Mouse (Mus musculus) brain, embryonic 14.5 days (tissue): ENCODE data around the gene Fiz1. TPM values are rescaled to one million over a fixed set of nuclear protein-coding genes. Genes with fewer than 3 reads are reported as not detected.

Experiments
- DNase-seq: peaks from one replicate; pipeline ENCODE4 v3.0.0-alpha.2; 2011; ENCODE audit warnings: low read depth
- CTCF ChIP-seq: fragments of 200-500 bp; IDR thresholded peaks from 2 replicates; pipeline ENCODE4 v1.5.1; 2012; ENCODE audit warnings: inconsistent platforms, mild to moderate bottlenecking, moderate library complexity, borderline replicate concordance; ENCODE audit not compliant: insufficient read depth, insufficient read length; ENCODE audit errors: extremely low read depth
- POLR2A ChIP-seq: fragments of 200-500 bp; IDR thresholded peaks from 2 replicates; pipeline ENCODE4 v1.6.1; 2012; ENCODE audit warnings: mild to moderate bottlenecking, inconsistent platforms, borderline replicate concordance; ENCODE audit not compliant: poor library complexity, insufficient read depth, insufficient read length, severe bottlenecking; ENCODE audit errors: extremely low read depth
- polyA plus RNA-seq: library from polyadenylated mRNA; depleted of rRNA; stranded (reverse); fragments of >200 nt; gene quantifications from 2 replicates; pipeline ENCODE4 v1.2.3, GENCODE M21; 2012; rRNA removed

The Fiz1 gene
- polyA plus RNA-seq: 49.9 and 54.5 TPM in 2 replicates

- DNase-seq: peak; percentile 99
- TF ChIP-seq CTCF: no peak
- TF ChIP-seq POLR2A: peak; percentile 20; the same call in 1 of the 2 replicates
These were observed at the start of gene Fiz1, which contains the start of gene Zfp524 for GRCm38 (mm10) chr7:5014251-5015117. Gene Fiz1 (minus strand): TSS chr7:5014697. Gene Zfp524 (plus strand): TSS chr7:5014415.

DNA sequence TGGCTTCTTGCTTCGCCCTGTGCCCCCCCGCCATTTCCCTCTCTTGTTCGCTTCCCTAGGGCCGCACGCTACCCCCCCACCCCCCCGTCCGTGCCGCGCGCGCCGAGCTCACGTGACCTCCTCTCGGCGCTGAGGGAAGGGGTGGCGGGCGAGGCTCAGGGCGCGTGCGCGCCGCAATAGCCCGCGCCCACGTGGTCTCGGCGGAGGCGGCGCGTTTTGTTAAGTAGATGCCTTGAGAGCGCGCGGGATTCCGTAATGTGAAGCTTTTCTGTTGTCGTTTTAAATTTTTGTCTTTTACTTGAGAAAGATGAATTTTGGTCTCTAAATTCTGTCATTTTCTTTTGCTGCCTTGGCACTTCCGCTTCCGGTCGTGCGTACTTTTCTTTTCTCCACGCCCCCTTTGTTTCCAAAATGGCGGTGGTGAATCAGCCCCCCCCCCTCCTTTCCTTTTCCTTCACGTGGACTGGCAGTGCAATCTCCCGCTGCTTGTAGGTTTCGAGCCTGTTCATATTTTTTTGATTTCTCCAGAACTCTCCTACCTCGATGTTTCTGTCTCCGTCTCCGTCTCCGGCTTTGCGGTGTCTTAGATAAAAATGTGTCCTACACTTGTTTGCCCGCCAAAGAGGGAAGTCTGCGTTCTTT is 48.0 kb upstream of the Fiz1 start:
- peak; percentile 92 for DNase-seq
- TF ChIP-seq POLR2A (no peak), CTCF (no peak)

DNA sequence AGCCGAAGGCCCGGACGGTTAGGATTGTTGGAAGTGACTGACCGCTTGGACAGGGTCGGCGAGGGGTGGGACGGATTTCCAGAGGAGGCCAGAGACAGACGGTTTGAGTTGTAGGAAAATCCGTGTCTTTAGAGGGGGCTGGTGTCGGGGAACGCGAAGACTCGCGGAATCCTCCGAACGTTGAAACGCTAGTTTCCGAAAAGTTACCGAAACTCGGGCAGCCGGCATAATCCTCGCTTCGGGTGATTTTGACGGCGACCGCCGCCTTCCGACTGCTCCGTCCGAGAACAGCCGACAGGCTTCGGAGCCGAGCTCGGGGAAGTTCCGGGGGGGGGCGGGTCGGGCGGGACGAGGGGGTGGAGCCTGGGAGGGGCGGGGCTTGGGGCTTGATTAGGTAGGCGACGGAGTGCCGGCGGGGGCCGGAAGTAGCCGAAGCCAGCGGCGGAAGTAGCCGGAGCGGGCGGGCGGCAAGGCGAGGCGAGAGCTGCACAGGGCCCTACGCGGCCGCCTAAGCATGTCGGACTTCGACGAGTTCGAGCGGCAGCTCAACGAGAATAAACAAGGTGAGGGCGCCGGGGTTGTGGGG is 47.4 kb upstream of the Fiz1 start, which contains the start of gene U2af2:
TSS of gene U2af2 (plus strand) at position 370 of the 586 bp plus-strand sequence.
- peak; percentile 68 for TF ChIP-seq POLR2A
- TF ChIP-seq CTCF: no peak

GRCm38 (mm10) chr7:5060944-5061773 is 46.7 kb upstream of the Fiz1 start:
- TF ChIP-seq POLR2A (no peak), CTCF (peak; percentile 62)
- peak; percentile 99 for DNase-seq

More for the DNA sequence above, 47.4 kb upstream of the Fiz1 start, which contains the start of gene U2af2:
- peak; percentile 98 for DNase-seq

DNA sequence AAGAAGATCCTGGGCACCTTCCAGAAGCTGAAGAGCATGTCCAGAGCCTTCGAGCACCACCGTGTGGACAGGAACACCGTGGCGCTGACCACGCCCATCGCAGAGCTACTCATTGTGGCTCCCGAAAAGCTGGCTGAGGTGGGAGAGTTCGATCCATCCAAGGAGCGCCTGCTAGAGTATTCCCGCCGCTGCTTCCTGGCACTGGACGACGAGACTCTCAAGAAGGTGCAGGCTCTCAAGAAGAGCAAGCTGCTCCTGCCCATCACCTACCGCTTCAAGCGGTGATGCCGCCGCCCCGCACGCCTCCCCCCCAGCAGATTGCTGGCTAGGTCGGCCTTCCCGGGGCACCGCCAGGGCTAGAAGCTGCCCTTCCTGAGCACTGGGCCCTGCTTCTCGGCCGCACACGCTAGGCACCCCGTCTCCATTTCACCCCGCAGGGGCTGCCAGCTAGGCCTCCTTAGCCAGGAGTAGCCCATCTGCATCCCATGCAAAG is 45.8 kb upstream of the Fiz1 start:
- peak; percentile 90 for DNase-seq
- peak; percentile 70 for TF ChIP-seq CTCF
- no peak for TF ChIP-seq POLR2A

GRCm38 (mm10) chr7:5059421-5059820 is 44.9 kb upstream of the Fiz1 start:
- TF ChIP-seq CTCF: no peak
- TF ChIP-seq POLR2A: no peak
- no peak for DNase-seq

- no peak for DNase-seq
These were observed 44.1 kb upstream of the Fiz1 start for GRCm38 (mm10) chr7:5058631-5059030.

GRCm38 (mm10) chr7:5057804-5058203 is 43.3 kb upstream of the Fiz1 start:
- TF ChIP-seq POLR2A (no peak), CTCF (no peak)
- no peak for DNase-seq

More at GRCm38 (mm10) chr7:5058631-5059030, 44.1 kb upstream of the Fiz1 start:
- TF ChIP-seq CTCF: no peak
- TF ChIP-seq POLR2A: no peak

- no peak for TF ChIP-seq CTCF
- no peak for TF ChIP-seq POLR2A
- DNase-seq: no peak
These were observed 42.9 kb upstream of the Fiz1 start for GRCm38 (mm10) chr7:5057381-5057780.

GRCm38 (mm10) chr7:5056651-5057263 is 42.3 kb upstream of the Fiz1 start:
- no peak for TF ChIP-seq POLR2A
- no peak for TF ChIP-seq CTCF
- DNase-seq: peak; percentile 76
